Mouse (Mus musculus) kidney, embryonic 14.5 days (tissue): Measurements from ENCODE around the gene Tmco4. TPM values are rescaled to one million over a fixed set of nuclear protein-coding genes. Genes with fewer than 3 reads are reported as not detected.

Experiments used
- polyA plus RNA-seq: library from polyadenylated mRNA; unstranded; fragments of >200 nt; fragmentation: Nextera tagmentation; extraction: Ambion mirVana; gene quantifications from 2 replicates; pipeline ENCODE4 v1.2.1, GENCODE M21; 2014

The Tmco4 gene
- polyA plus RNA-seq, 1 experiment from 2014 or later, result 4.7 TPM

Other genes with a start within 250 kb of the Tmco4 start
- gene Pla2g2c, start 248.1 kb upstream of the Tmco4 start, polyA plus RNA-seq, result 0.46 and 0.81 TPM in 2 replicates
- 1.3 and 2.0 TPM in 2 replicates for gene Ubxn10, start 235.7 kb upstream of the Tmco4 start, polyA plus RNA-seq
- gene Pla2g2f, start 215.3 kb upstream of the Tmco4 start, polyA plus RNA-seq, result not detected in 2 replicates
- not detected in 2 replicates for gene Pla2g2d, start 197.2 kb upstream of the Tmco4 start, polyA plus RNA-seq
- 0.34 and 0.35 TPM in 2 replicates for gene Pla2g5, start 109.4 kb upstream of the Tmco4 start, polyA plus RNA-seq
- gene Gm13030, start 98.9 kb upstream of the Tmco4 start, polyA plus RNA-seq, result not detected in 2 replicates
- 0.76 and 0.84 TPM in 2 replicates for gene Pla2g2e, start 94.9 kb upstream of the Tmco4 start, polyA plus RNA-seq
- 3.0 and 4.2 TPM in 2 replicates for gene Otud3, start 58.9 kb upstream of the Tmco4 start, polyA plus RNA-seq
- gene Rnf186, start 5.8 kb upstream of the Tmco4 start, polyA plus RNA-seq, result 4.3 and 5.8 TPM in 2 replicates
- 0.10 and 0.12 TPM in 2 replicates for gene Htr6, start 102.7 kb downstream of the Tmco4 start, polyA plus RNA-seq
- 15.5 and 22.3 TPM in 2 replicates for gene Nbl1, start 120.1 kb downstream of the Tmco4 start, polyA plus RNA-seq
- 509 and 677 TPM in 2 replicates for gene Minos1, start 158.2 kb downstream of the Tmco4 start, polyA plus RNA-seq
- 256 and 319 TPM in 2 replicates for gene Capzb, start 220.0 kb downstream of the Tmco4 start, polyA plus RNA-seq